Mouse (Mus musculus) heart, postnatal 0 days (tissue): ENCODE data around the gene E030030I06Rik.

Experiments used
- CTCF ChIP-seq: IDR thresholded peaks from 2 replicates; pipeline ENCODE4 v1.5.1; 2016; ENCODE audit warnings: antibody characterized with exemption, control low read depth, low read depth
- EP300 ChIP-seq: IDR thresholded peaks from 2 replicates; pipeline ENCODE4 v1.6.1; 2016; ENCODE audit warnings: antibody characterized with exemption, low read depth

GRCm38 (mm10) chr10:22159131-22159561 is 10.1 kb upstream of the E030030I06Rik start:
- TF ChIP-seq CTCF (no peak), EP300 (no peak)
